Mouse (Mus musculus) mouse trophoblast stem cell (cell line): ENCODE data around the gene Lrp6.

ENCODE experiments used
- in situ Hi-C, 2 experiments: fragments of 300-500 bp; cut with MseI, MboI; formaldehyde crosslinking; loops; 2 replicates in 1 of 2; 3 replicates in 1 of 2; pipeline ENCODE4 v1.15.1; 2025

The Lrp6 gene

GRCm38 (mm10) chr6:134575288-134575741, 8.6 kb upstream of the Lrp6 start:
- in situ Hi-C loops: no loop called here

- in situ Hi-C loops: no loop called here
Observed at GRCm38 (mm10) chr6:134567986-134568556, 1.3 kb upstream of the Lrp6 start.

- in situ Hi-C loops: no loop called here
Observed at GRCm38 (mm10) chr6:134566248-134566817, 432 bp downstream of the Lrp6 start.

GRCm38 (mm10) chr6:134565606-134566247, 1.0 kb downstream of the Lrp6 start:
- in situ Hi-C loops: no loop called here

GRCm38 (mm10) chr6:134564539-134564938, 2.2 kb downstream of the Lrp6 start:
- in situ Hi-C loops: no loop called here

- in situ Hi-C loops: no loop called here
Observed at GRCm38 (mm10) chr6:134559635-134560034, 7.1 kb downstream of the Lrp6 start.

- in situ Hi-C loops: no loop called here
Observed at GRCm38 (mm10) chr6:134558546-134559129, 8.1 kb downstream of the Lrp6 start.

- in situ Hi-C loops: no loop called here
Observed at GRCm38 (mm10) chr6:134557043-134557442, 9.7 kb downstream of the Lrp6 start.

GRCm38 (mm10) chr6:134556185-134556950, 10.4 kb downstream of the Lrp6 start:
- in situ Hi-C loops: no loop called here

- in situ Hi-C loops: no loop called here
Observed at GRCm38 (mm10) chr6:134555178-134555577, 11.6 kb downstream of the Lrp6 start.

- in situ Hi-C loops: no loop called here
Observed at GRCm38 (mm10) chr6:134554230-134554629, 12.5 kb downstream of the Lrp6 start.

- in situ Hi-C loops: no loop called here
Observed at GRCm38 (mm10) chr6:134551007-134551406, 15.8 kb downstream of the Lrp6 start.

GRCm38 (mm10) chr6:134550396-134550795, 16.4 kb downstream of the Lrp6 start:
- in situ Hi-C loops: no loop called here

GRCm38 (mm10) chr6:134544843-134545242, 21.9 kb downstream of the Lrp6 start:
- in situ Hi-C loops: no loop called here

- in situ Hi-C loops: no loop called here
Observed at GRCm38 (mm10) chr6:134544093-134544492, 22.7 kb downstream of the Lrp6 start.

- in situ Hi-C loops: no loop called here
Observed at GRCm38 (mm10) chr6:134543607-134544006, 23.2 kb downstream of the Lrp6 start.

- in situ Hi-C loops: no loop called here
Observed at GRCm38 (mm10) chr6:134542374-134542773, 24.4 kb downstream of the Lrp6 start.

- in situ Hi-C loops: no loop called here
Observed at GRCm38 (mm10) chr6:134540161-134540560, 26.6 kb downstream of the Lrp6 start.

- in situ Hi-C loops: no loop called here
Observed at GRCm38 (mm10) chr6:134539459-134539858, 27.3 kb downstream of the Lrp6 start.

- in situ Hi-C loops: no loop called here
Observed at GRCm38 (mm10) chr6:134538805-134539204, 28.0 kb downstream of the Lrp6 start.

- in situ Hi-C loops: no loop called here
Observed at GRCm38 (mm10) chr6:134537461-134538117, 29.2 kb downstream of the Lrp6 start.

GRCm38 (mm10) chr6:134535169-134535568, 31.6 kb downstream of the Lrp6 start:
- in situ Hi-C loops: no loop called here
